Mouse (Mus musculus): Measurements from ENCODE around the gene Tmem40. TPM values are rescaled to one million over a fixed set of nuclear protein-coding genes. Genes with fewer than 3 reads are reported as not detected.

Tmem40 gene
- polyA plus RNA-seq, 1 experiment from 2014 or later = 3.1 TPM

DNA sequence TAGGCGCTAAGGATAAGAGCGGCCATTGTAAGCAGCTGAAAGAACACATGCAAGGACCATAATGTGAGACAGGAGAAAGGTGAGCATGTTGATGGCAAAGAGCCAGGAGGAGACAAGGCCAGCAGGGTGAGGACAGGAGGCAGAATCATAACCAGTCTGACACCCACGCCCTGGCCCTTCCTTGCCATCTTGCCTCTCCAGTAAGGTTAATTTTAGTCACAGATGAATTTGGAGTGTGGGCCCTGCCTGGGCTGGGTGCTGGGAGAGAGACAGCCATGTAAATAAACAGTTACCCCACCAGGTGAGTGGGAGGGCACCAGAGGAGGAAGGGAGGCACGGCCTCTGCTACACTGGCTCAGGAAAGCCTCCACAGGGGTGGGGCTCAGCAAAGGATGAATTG is 81.1 kb downstream of the Tmem40 start:
- 80% methylated on average over 4 of the region's 4 CpGs for WGBS
- no peaks in the 10 kb centered on the region for H3K27me3 ChIP-seq
- no peak overlapping the region for H3K4me3 ChIP-seq
- no peak for ATAC-seq (ENCODE audit: borderline replicate concordance, extremely low read depth, low FRiP score, low TSS enrichment)
- H3K4me2 ChIP-seq = no peak overlapping the region
- H3K9me3 ChIP-seq = no peaks in the 10 kb centered on the region
- no peak overlapping the region for H3K27ac ChIP-seq
- H3K9ac ChIP-seq = no peak overlapping the region
- H3K4me1 ChIP-seq = 0 out of 2 replicates have a peak, but pooled peaks cover 3% of the 10 kb centered on the region
- no peaks in the 10 kb centered on the region for H3K36me3 ChIP-seq

Small RNA genes within 50 kb of the gene (microRNA-seq; reads per million reads assigned to microRNA genes)
- 0.56 reads per million for gene Mir7660

Other genes with a start within 250 kb of the Tmem40 start
- gene Tsen2, start 217.7 kb downstream of the Tmem40 start, polyA plus RNA-seq (2015; fragmentation: Nextera tagmentation; extraction: Ambion mirVana) = 27.9 and 29.1 TPM in 2 replicates
- 0.19 and 0.25 TPM in 2 replicates for gene Mkrn2os, start 169.8 kb downstream of the Tmem40 start, polyA plus RNA-seq (2015; fragmentation: Nextera tagmentation; extraction: Ambion mirVana)
- gene Mkrn2, start 160.5 kb downstream of the Tmem40 start, polyA plus RNA-seq (2015; fragmentation: Nextera tagmentation; extraction: Ambion mirVana) = 27.1 and 29.0 TPM in 2 replicates
- gene Raf1, start 85.8 kb downstream of the Tmem40 start, polyA plus RNA-seq (2015; fragmentation: Nextera tagmentation; extraction: Ambion mirVana) = 81.9 and 90.6 TPM in 2 replicates
- gene Cand2, start 12.1 kb upstream of the Tmem40 start, polyA plus RNA-seq (2015; fragmentation: Nextera tagmentation; extraction: Ambion mirVana) = 32.0 and 32.1 TPM in 2 replicates
- gene Rpl32, start 46.3 kb upstream of the Tmem40 start, polyA plus RNA-seq (2015; fragmentation: Nextera tagmentation; extraction: Ambion mirVana) = 2,081 and 2,182 TPM in 2 replicates
- 1.1 and 1.2 TPM in 2 replicates for gene Efcab12, start 76.0 kb upstream of the Tmem40 start, polyA plus RNA-seq (2015; fragmentation: Nextera tagmentation; extraction: Ambion mirVana)
- gene Mbd4, start 91.0 kb upstream of the Tmem40 start, polyA plus RNA-seq (2015; fragmentation: Nextera tagmentation; extraction: Ambion mirVana) = 21.0 and 22.6 TPM in 2 replicates
- gene Ift122, start 91.1 kb upstream of the Tmem40 start, polyA plus RNA-seq (2015; fragmentation: Nextera tagmentation; extraction: Ambion mirVana) = 21.9 and 24.6 TPM in 2 replicates
- 0.20 and 0.35 TPM in 2 replicates for gene Rho, start 169.3 kb upstream of the Tmem40 start, polyA plus RNA-seq (2015; fragmentation: Nextera tagmentation; extraction: Ambion mirVana)
- gene H1foo, start 182.5 kb upstream of the Tmem40 start, polyA plus RNA-seq (2015; fragmentation: Nextera tagmentation; extraction: Ambion mirVana) = not detected in 2 replicates
- 49.2 and 53.5 TPM in 2 replicates for gene Plxnd1, start 232.6 kb upstream of the Tmem40 start, polyA plus RNA-seq (2015; fragmentation: Nextera tagmentation; extraction: Ambion mirVana)